Mouse (Mus musculus) forebrain, embryonic 12.5 days (tissue): ENCODE results near the gene Tdrd9. TPM values are rescaled to one million over a fixed set of nuclear protein-coding genes. Genes with fewer than 3 reads are reported as not detected.

ENCODE experiments used
- ATAC-seq: fragments of 200-750 bp; cut with Nextera tagmentation; 2 replicates; pipeline ENCODE4 v1.8.0; 2017; ENCODE audit warnings: moderate TSS enrichment; ENCODE audit not compliant: low FRiP score
- H3K27ac ChIP-seq: fragments of 300-500 bp; sonication (generic); 2 replicates; pipeline ENCODE4 v1.5.1; 2016; ENCODE audit warnings: mild to moderate bottlenecking
- H3K27me3 ChIP-seq: fragments of 300-500 bp; sonication (generic); 2 replicates; pipeline ENCODE4 v1.6.1; 2016; ENCODE audit warnings: mild to moderate bottlenecking
- H3K36me3 ChIP-seq: fragments of 300-500 bp; sonication (generic); replicated peaks from 2 replicates; pipeline ENCODE4 v1.6.1; 2016; ENCODE audit warnings: mild to moderate bottlenecking
- H3K4me1 ChIP-seq: fragments of 300-500 bp; sonication (generic); 2 replicates; pipeline ENCODE4 v1.6.1; 2016
- H3K4me2 ChIP-seq: fragments of 300-500 bp; sonication (generic); 2 replicates; pipeline ENCODE4 v1.6.1; 2016; ENCODE audit warnings: mild to moderate bottlenecking, moderate library complexity
- H3K4me3 ChIP-seq: fragments of 300-500 bp; sonication (generic); replicated peaks from 2 replicates; pipeline ENCODE4 v1.5.1; 2016; ENCODE audit warnings: mild to moderate bottlenecking
- H3K9ac ChIP-seq: fragments of 300-500 bp; sonication (generic); 2 replicates; pipeline ENCODE4 v1.6.1; 2016; ENCODE audit warnings: mild to moderate bottlenecking
- H3K9me3 ChIP-seq: fragments of 300-500 bp; sonication (generic); 2 replicates; pipeline ENCODE4 v1.6.1; 2016
- WGBS: fragments of 180-500 bp; shearing (Covaris S2); methylation state at CpG from one replicate; pipeline ENCODE4 v1.1.7; 2016; 5-methylcytosine and 5-hydroxymethylcytosine counted together
- microRNA-seq: library from miRNA; unstranded; fragments of <30 nt; microRNA quantifications from one replicate; pipeline ENCODE4, GENCODE M21; 2017
- polyA plus RNA-seq: library from polyadenylated mRNA; unstranded; fragments of >200 nt; fragmentation: Nextera tagmentation; extraction: Ambion mirVana; gene quantifications from 2 replicates; pipeline ENCODE4 v1.2.1, GENCODE M21; 2016

Gene Tdrd9
- polyA plus RNA-seq, 1 experiment from 2014 or later, result 1.2 TPM

GRCm38 (mm10) chr12:112117649-112118048 lies 146.3 kb downstream of the Tdrd9 start:
- Histone ChIP-seq H3K4me1 (peaks cover 5% of the 10 kb centered on the region; the same call in 1 of the 2 replicates), H3K27ac (no peak overlapping the region), H3K9me3 (no peaks in the 10 kb centered on the region), H3K4me2 (no peak overlapping the region), H3K27me3 (peaks cover 7% of the 10 kb centered on the region; the same call in 1 of the 2 replicates), H3K36me3 (no peaks in the 10 kb centered on the region), H3K9ac (no peak overlapping the region), H3K4me3 (no peak overlapping the region)
- 92% methylated on average over 7 of the region's 7 CpGs for WGBS
- ATAC-seq, result no peak

Small RNA genes lying within 50 kb of the gene (microRNA-seq; reads per million reads assigned to microRNA genes)
- gene Mir3073a, result not detected
- gene Mir3073b, result not detected

Other genes with a start within 250 kb of the Tdrd9 start
- gene Klc1, start 212.7 kb upstream of the Tdrd9 start, polyA plus RNA-seq, result 302 and 307 TPM in 2 replicates
- 10.0 and 11.6 TPM in 2 replicates for gene Xrcc3, start 157.7 kb upstream of the Tdrd9 start, polyA plus RNA-seq
- gene Zfyve21, start 157.4 kb upstream of the Tdrd9 start, polyA plus RNA-seq, result 50.3 and 55.0 TPM in 2 replicates
- gene Ppp1r13b, start 63.4 kb upstream of the Tdrd9 start, polyA plus RNA-seq, result 9.5 and 9.9 TPM in 2 replicates
- 590 and 598 TPM in 2 replicates for gene Atp5mpl, start 4.6 kb upstream of the Tdrd9 start, polyA plus RNA-seq
- not detected in 2 replicates for gene Rd3l, start 9.8 kb downstream of the Tdrd9 start, polyA plus RNA-seq
- 0.23 and 0.59 TPM in 2 replicates for gene Aspg, start 135.1 kb downstream of the Tdrd9 start, polyA plus RNA-seq
- 11.8 and 14.0 TPM in 2 replicates for gene Kif26a, start 174.6 kb downstream of the Tdrd9 start, polyA plus RNA-seq